Mouse (Mus musculus): ENCODE measurements around the gene Rassf10.

Gene Rassf10

DNA sequence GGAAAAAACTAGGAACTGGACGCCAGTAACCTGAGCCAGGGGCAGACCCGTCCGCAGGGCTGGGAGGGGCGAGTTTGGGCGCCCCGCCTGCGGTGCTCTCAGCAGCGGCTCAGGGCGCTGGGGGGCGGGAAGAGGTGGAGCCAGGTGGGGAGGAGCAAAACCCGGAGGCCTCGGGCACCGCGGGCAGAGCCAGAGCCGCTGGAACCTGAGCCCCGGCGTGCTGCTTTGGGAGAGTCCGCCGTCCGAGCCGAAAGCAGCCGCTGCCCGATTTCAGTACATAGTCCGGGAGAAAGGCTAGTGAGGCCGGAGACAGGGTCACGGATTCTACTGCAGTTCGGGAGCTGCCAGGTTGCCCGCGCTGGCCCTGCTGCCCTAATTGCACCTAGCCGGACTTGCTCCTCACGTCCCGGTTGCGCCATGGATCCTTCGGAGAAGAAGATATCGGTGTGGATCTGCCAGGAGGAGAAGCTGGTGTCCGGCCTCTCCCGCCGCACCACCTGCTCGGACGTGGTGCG is at the start of gene Rassf10:
Gene Rassf10, plus strand, starts transcription at position 186 of the 515 bp plus-strand sequence.
- in situ Hi-C loops (cut with MseI, MboI) = no loop called here

GRCm38 (mm10) chr7:112906848-112907247 is 46.9 kb upstream of the Rassf10 start:
- in situ Hi-C loops (cut with MseI, MboI) = no loop called here

DNA sequence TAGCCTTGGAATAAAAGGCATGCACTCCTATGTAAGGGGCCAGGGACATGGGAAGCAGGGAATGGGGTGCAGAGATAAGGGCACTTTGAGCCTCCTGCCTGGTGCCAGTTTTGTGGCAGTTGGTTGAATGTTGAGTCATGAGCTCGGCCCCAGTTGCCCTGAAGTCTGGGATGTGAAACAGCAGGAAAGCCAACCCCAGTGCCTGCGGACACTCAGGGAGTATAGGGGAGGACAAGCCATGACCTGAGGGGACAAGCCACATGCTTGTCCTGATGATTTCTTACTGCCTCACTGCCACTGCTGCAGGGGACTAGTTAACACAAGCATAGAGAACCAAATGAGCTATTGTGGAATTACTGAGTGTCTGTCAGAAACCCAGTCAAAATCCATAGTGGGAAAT is 46.3 kb upstream of the Rassf10 start:
- in situ Hi-C loops (cut with MseI, MboI) = no loop called here

DNA sequence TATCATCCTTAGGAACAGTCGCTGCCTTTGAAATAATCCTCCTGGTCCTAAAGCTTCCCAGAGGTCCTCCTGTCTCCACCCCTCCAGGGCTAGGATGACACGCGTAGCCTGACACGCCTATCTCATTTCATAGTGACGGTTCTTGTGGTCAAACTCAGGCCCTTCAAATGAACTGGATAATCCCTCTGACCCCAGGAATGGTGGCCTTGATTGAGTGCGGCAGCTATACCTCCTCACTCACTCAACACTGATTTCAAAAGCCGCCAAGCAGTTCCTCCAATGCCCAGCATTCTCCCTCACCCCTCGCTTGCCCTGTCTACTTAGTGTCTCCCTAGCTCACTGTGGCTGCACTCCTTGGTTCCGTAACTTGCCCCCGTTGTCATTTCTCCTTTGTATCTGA is 44.6 kb upstream of the Rassf10 start:
- in situ Hi-C loops (cut with MseI, MboI) = no loop called here

GRCm38 (mm10) chr7:112912969-112913368 is 40.8 kb upstream of the Rassf10 start:
- in situ Hi-C loops (cut with MseI, MboI) = no loop called here

- in situ Hi-C loops (cut with MseI, MboI) = loop anchor here in 1 of 2 experiments (5.0 kb wide), 1 partner anchor 217 kb away; no protein-coding TSS in a partner anchor
These were observed 38.2 kb upstream of the Rassf10 start for GRCm38 (mm10) chr7:112915571-112915970.

- in situ Hi-C loops (cut with MseI, MboI) = loop anchor here in 1 of 2 experiments (5.0 kb wide), 1 partner anchor 215 kb away; no protein-coding TSS in a partner anchor
These were observed 36.0 kb upstream of the Rassf10 start for GRCm38 (mm10) chr7:112917613-112918278.

GRCm38 (mm10) chr7:112918279-112918991 is 35.3 kb upstream of the Rassf10 start:
- in situ Hi-C loops (cut with MseI, MboI) = loop anchor here in 1 of 2 experiments (5.0 kb wide), 1 partner anchor 214 kb away; no protein-coding TSS in a partner anchor

- in situ Hi-C loops (cut with MseI, MboI) = loop anchor here (5.0 kb wide), 2 partner anchors 207 to 212 kb away; no protein-coding TSS in a partner anchor
These were observed 33.9 kb upstream of the Rassf10 start for GRCm38 (mm10) chr7:112919845-112920244.

DNA sequence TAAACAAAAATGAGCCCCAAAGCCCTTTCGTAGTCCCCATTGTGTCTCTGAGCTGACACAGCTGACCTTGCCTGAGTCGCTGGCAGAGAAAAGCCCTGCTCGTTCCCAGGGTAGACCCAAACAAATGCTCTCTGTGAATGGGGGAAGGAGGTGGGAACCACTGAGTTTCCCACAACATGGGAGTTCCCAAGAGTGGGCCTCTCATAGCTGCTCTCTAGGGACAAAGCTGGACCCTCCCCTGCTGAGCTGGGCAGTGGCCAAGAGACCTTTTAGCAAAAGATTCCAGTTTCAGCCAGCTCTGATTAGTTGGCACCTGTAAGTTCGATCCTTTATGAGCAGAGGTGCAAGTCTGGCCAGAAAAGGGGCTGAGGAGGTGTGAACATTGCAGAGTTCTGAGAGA is 31.0 kb upstream of the Rassf10 start:
- in situ Hi-C loops (cut with MseI, MboI) = loop anchor here in 1 of 2 experiments (5.0 kb wide), 1 partner anchor 204 kb away; no protein-coding TSS in a partner anchor

DNA sequence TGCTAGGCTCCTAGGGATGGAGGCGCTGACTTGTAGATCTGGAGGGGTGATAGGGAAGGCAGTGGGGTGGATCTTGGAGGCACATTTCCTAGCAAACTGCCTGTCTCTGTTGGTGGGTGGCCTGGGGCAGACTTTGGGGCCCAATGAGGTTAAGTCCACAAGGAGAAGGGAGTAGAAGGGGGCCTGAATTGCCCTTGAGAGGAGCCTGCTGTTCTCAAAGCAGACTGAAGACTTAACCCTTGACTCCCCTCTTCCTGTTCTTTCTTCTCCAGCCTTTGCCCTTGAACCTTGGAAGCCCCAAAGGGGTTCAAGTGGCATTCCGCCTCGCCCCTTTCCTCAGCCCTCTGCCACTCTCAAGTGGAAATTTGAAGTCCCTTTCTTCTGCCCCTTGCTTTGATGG is 30.1 kb upstream of the Rassf10 start:
- in situ Hi-C loops (cut with MseI, MboI) = loop anchor here in 1 of 2 experiments (5.0 kb wide), 1 partner anchor 204 kb away; no protein-coding TSS in a partner anchor

DNA sequence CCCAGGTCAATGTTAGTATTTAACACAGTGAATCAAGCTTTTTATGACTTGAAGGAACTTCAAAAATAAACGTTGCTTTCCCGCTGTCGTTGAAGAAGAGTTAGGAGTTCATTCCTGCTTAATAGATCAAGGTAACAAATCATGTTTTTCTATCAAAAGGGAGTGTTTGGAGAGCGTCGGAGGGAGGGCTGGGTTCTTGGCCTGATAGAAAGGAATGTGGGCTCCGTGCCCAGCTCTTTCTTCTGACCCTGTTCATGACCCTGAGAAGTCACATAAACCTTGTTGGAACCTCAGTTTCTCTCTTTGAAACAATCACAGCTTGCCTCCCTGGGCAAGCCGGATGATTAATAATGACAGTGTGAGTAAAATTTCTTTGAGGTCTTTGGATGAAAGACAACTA is 23.1 kb upstream of the Rassf10 start:
- in situ Hi-C loops (cut with MseI, MboI) = loop anchor here in 1 of 2 experiments (25.0 kb wide), 1 partner anchor 332 kb away; no protein-coding TSS in a partner anchor

DNA sequence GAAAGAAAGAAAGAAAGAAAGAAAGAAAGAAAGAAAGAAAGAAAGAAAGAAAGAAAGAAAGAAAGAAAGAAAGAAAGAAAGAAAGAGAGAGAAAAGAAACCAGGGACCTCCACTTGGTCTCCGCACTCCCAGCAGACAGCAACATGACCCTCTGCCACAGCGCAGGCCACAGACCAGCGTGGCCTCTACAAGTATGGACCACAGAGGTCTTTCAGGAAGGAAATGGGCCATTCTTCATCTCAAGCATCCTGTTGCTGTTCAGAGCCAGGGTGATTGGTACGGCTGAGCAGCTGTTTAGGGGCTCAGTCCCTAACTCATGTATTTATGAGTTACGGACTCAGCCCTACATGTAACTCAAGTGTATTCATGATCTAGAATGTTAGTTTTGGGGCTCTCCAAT is 17.9 kb upstream of the Rassf10 start:
- in situ Hi-C loops (cut with MseI, MboI) = loop anchor here in 1 of 2 experiments (25.0 kb wide), 1 partner anchor 326 kb away; no protein-coding TSS in a partner anchor

- in situ Hi-C loops (cut with MseI, MboI) = loop anchor here in 1 of 2 experiments (25.0 kb wide), 1 partner anchor 325 kb away; no protein-coding TSS in a partner anchor
These were observed 16.7 kb upstream of the Rassf10 start for GRCm38 (mm10) chr7:112937089-112937488.

DNA sequence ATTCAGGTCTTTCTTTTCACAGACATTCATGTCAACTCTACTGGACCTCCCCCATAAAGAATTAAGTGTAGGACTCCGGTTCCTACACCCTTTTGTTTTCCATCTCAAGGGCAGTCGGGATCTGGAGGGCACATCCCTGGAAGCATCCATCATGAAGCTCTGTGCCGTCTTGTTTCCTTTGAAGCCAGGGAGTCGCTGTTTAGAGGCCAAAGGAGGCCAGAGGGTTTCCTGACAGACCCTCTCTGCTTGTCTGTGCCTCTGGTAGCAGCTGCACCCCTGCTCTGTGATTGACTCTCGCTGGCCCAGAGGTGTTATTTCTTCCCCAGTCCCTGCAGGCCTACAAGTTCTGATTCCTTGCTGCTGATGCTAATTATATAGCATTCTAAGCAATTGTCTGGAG is 14.8 kb upstream of the Rassf10 start:
- in situ Hi-C loops (cut with MseI, MboI) = loop anchor here in 1 of 2 experiments (25.0 kb wide), 1 partner anchor 323 kb away; no protein-coding TSS in a partner anchor

DNA sequence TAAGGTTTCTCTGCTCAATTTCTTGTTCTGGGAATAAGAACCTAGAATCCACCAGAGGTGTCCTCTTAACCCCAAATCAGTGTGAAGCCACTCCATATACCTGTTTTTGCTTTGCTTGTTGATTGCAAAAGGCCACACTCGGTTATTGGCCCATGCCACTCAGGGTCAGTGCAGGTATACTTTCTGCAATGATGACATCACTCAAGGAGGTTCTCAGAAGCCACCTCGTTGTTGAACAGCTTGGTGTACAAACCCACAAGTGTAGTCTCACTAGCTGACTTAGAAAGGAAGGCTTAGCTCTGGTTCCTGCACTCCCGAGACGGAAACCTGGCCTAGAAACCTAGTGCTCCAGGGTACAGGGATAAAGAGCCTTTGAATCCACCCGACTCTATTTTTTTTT is 11.2 kb upstream of the Rassf10 start:
- in situ Hi-C loops (cut with MseI, MboI) = loop anchor here in 1 of 2 experiments (25.0 kb wide), 1 partner anchor 320 kb away; no protein-coding TSS in a partner anchor

- in situ Hi-C loops (cut with MseI, MboI) = loop anchor here in 1 of 2 experiments (25.0 kb wide), 1 partner anchor 319 kb away; no protein-coding TSS in a partner anchor
These were observed 10.7 kb upstream of the Rassf10 start for GRCm38 (mm10) chr7:112943056-112943455.

DNA sequence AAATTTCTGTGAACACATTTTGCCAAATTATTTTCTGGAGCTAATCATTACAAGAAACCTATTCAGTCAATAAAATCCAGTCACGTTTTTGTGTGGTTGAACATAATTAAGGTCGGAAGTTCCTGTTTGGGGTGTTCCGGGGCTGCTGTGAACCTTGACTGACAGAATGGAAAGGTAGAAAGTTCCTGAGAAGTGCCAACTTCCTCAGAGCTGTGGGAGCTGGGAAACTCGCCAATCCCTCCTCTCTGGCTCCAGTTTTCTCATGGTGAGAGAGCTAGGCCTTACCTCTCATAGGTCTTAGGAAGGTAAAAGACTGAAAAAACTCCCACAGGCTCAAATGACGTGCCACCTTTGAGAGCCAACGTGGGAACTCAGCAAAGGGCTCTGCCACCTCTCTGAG is 7.1 kb upstream of the Rassf10 start:
- in situ Hi-C loops (cut with MseI, MboI) = loop anchor here in 1 of 2 experiments (25.0 kb wide), 1 partner anchor 316 kb away; no protein-coding TSS in a partner anchor

- in situ Hi-C loops (cut with MseI, MboI) = no loop called here
These were observed 765 bp downstream of the Rassf10 start for GRCm38 (mm10) chr7:112954351-112955102.

DNA sequence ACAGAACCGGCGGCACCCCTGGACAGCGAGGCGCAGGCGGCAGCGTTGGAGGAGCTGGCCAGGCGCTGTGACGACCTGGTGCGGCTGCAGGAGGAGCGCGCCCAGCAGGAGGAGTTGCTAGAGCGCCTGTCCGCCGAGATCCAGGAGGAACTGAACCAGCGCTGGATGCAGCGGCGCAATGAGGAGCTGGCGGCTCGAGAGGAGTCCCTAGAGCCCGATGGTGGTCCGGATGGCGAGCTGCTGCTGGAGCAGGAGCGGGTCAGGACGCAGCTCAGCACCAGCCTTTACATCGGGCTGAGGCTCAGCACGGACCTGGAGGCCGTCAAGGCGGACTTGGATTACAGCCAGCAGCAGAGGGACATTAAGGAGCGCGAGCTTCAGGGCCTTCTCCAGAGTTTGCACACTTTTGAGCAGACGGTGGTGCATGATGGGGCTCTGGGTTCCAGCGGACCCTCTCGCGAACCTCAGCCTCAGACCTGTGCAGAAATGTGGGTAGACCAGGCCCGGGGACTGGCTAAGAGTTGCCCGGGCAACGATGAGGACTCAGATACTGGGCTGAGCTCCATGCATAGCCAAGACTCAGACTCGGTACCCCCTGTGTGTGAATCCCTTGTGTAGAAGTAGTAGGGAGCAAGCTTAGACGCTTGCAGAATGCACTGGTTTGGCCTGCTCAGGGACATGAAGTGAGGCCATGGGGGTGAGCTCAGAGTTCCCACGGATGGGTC is 1.5 kb downstream of the Rassf10 start:
- in situ Hi-C loops (cut with MseI, MboI) = no loop called here

All from mouse trophoblast stem cell (cell line).